Mouse (Mus musculus) effector memory CD4-positive, alpha-beta T cell, adult 7 months (primary cell): Measurements from ENCODE around the gene Pigh. TPM values are rescaled to one million over a fixed set of nuclear protein-coding genes. Genes with fewer than 3 reads are reported as not detected.

Source experiments
- polyA plus RNA-seq: library from polyadenylated mRNA; unstranded; fragments of 100-300 nt; shearing (Covaris generic); gene quantifications from one replicate; pipeline ENCODE4 v1.2.1, GENCODE M21; 2017

Gene Pigh
- 5.9 TPM for polyA plus RNA-seq

GRCm38 (mm10) chr12:79089182-79089812 lies at the start of gene Pigh:
Gene Pigh (minus strand): TSS chr12:79089651.

GRCm38 (mm10) chr12:79130299-79131177 lies 41.1 kb upstream of the Pigh start, which contains the start of gene Arg2:
Gene Arg2 (plus strand): TSS chr12:79130777.

Other genes starting within 250 kb of the Pigh start
- gene Atp6v1d, start 228.0 kb downstream of the Pigh start, polyA plus RNA-seq: 91.7 TPM
- 181 TPM for gene Eif2s1, start 227.8 kb downstream of the Pigh start, polyA plus RNA-seq
- 0.56 TPM for gene Plek2, start 182.7 kb downstream of the Pigh start, polyA plus RNA-seq
- 13.4 TPM for gene Tmem229b, start 82.0 kb downstream of the Pigh start, polyA plus RNA-seq
- 0.12 TPM for gene Plekhh1, start 60.5 kb downstream of the Pigh start, polyA plus RNA-seq
- 0.62 TPM for gene Arg2, start 41.1 kb upstream of the Pigh start, polyA plus RNA-seq
- 115 TPM for gene Vti1b, start 83.0 kb upstream of the Pigh start, polyA plus RNA-seq
- gene Rdh11, start 102.6 kb upstream of the Pigh start, polyA plus RNA-seq: 20.2 TPM
- gene Rdh12, start 119.3 kb upstream of the Pigh start, polyA plus RNA-seq: 7.3 TPM
- 18.3 TPM for gene Zfyve26, start 206.7 kb upstream of the Pigh start, polyA plus RNA-seq
- gene Rad51b, start 207.6 kb upstream of the Pigh start, polyA plus RNA-seq: 0.51 TPM